Mouse (Mus musculus) testis, adult 2 months (tissue): Measurements from ENCODE around the gene Igfbp2. TPM values are rescaled to one million over a fixed set of nuclear protein-coding genes. Genes with fewer than 3 reads are reported as not detected.

Source experiments
- H3K27ac ChIP-seq: fragments of 200-500 bp; 2 replicates; pipeline ENCODE4 v1.5.1; 2012; ENCODE audit warnings: low read depth, low read length; ENCODE audit not compliant: control insufficient read depth, insufficient read depth
- H3K27me3 ChIP-seq: fragments of 200-500 bp; 2 replicates; pipeline ENCODE4 v1.6.1; 2012; ENCODE audit warnings: mild to moderate bottlenecking, low read length, moderate library complexity; ENCODE audit not compliant: control insufficient read depth, insufficient read depth
- H3K36me3 ChIP-seq: fragments of 200-500 bp; 2 replicates; pipeline ENCODE4 v1.6.1; 2012; ENCODE audit warnings: mild to moderate bottlenecking, low read length; ENCODE audit not compliant: control insufficient read depth, insufficient read depth
- H3K4me1 ChIP-seq: fragments of 200-500 bp; 2 replicates; pipeline ENCODE4 v1.6.1; 2012; ENCODE audit warnings: low read length; ENCODE audit not compliant: control insufficient read depth, insufficient read depth
- H3K4me3 ChIP-seq: fragments of 200-500 bp; 2 replicates; pipeline ENCODE4 v1.5.1; 2012; ENCODE audit warnings: low read depth, mild to moderate bottlenecking, low read length, moderate library complexity, mixed read lengths; ENCODE audit not compliant: control insufficient read depth
- CTCF ChIP-seq: fragments of 200-500 bp; IDR thresholded peaks from 2 replicates; pipeline ENCODE4 v1.5.1; 2012; ENCODE audit warnings: low read depth, mild to moderate bottlenecking, inconsistent platforms, low read length, moderate library complexity; ENCODE audit not compliant: control insufficient read depth, insufficient read depth, insufficient replicate concordance
- POLR2A ChIP-seq: fragments of 200-500 bp; IDR thresholded peaks from 2 replicates; pipeline ENCODE4 v1.6.1; 2012; ENCODE audit warnings: low read depth, mild to moderate bottlenecking, inconsistent platforms, low read length, moderate library complexity; ENCODE audit not compliant: control insufficient read depth
- polyA plus RNA-seq: library from polyadenylated mRNA; depleted of rRNA; stranded (reverse); fragments of >200 nt; gene quantifications from 2 replicates; pipeline ENCODE4 v1.2.3, GENCODE M21; 2012

Igfbp2 gene
- polyA plus RNA-seq, 1 experiment: 20.2 TPM

GRCm38 (mm10) chr1:72806044-72806584 is 18.2 kb upstream of the Igfbp2 start:
- Histone ChIP-seq H3K4me3 (no peak overlapping the region), H3K27me3 (no peaks in the 10 kb centered on the region), H3K27ac (no peak overlapping the region), H3K36me3 (no peaks in the 10 kb centered on the region), H3K4me1 (no peaks in the 10 kb centered on the region)
- TF ChIP-seq CTCF: no peak
- TF ChIP-seq POLR2A: no peak

- no peaks in the 10 kb centered on the region for H3K4me1 ChIP-seq
- no peaks in the 10 kb centered on the region for H3K27me3 ChIP-seq
- H3K36me3 ChIP-seq: no peaks in the 10 kb centered on the region
- no peak overlapping the region for H3K4me3 ChIP-seq
- TF ChIP-seq CTCF (no peak), POLR2A (no peak)
- no peak overlapping the region for H3K27ac ChIP-seq
Observed at GRCm38 (mm10) chr1:72809304-72809703, 15.0 kb upstream of the Igfbp2 start.

- Histone ChIP-seq H3K4me1 (no peaks in the 10 kb centered on the region), H3K36me3 (no peaks in the 10 kb centered on the region), H3K27me3 (no peaks in the 10 kb centered on the region), H3K27ac (no peak overlapping the region), H3K4me3 (no peak overlapping the region)
- TF ChIP-seq POLR2A (no peak), CTCF (no peak)
Observed at GRCm38 (mm10) chr1:72809951-72810675, 14.2 kb upstream of the Igfbp2 start.

- no peaks in the 10 kb centered on the region for H3K27me3 ChIP-seq
- TF ChIP-seq POLR2A (no peak), CTCF (no peak)
Observed at GRCm38 (mm10) chr1:72811061-72811460, 13.2 kb upstream of the Igfbp2 start.

GRCm38 (mm10) chr1:72813089-72813638 is 11.1 kb upstream of the Igfbp2 start:
- TF ChIP-seq CTCF: no peak
- TF ChIP-seq POLR2A: no peak
- Histone ChIP-seq H3K4me1 (no peaks in the 10 kb centered on the region), H3K4me3 (no peak overlapping the region), H3K27me3 (no peaks in the 10 kb centered on the region), H3K27ac (no peak overlapping the region), H3K36me3 (no peaks in the 10 kb centered on the region)

More at GRCm38 (mm10) chr1:72811061-72811460, 13.2 kb upstream of the Igfbp2 start:
- H3K36me3 ChIP-seq: no peaks in the 10 kb centered on the region
- no peak overlapping the region for H3K4me3 ChIP-seq
- no peaks in the 10 kb centered on the region for H3K4me1 ChIP-seq
- no peak overlapping the region for H3K27ac ChIP-seq

GRCm38 (mm10) chr1:72813639-72814403 is 10.5 kb upstream of the Igfbp2 start:
- TF ChIP-seq CTCF: no peak
- no peak for TF ChIP-seq POLR2A
- Histone ChIP-seq H3K36me3 (no peaks in the 10 kb centered on the region), H3K27me3 (no peaks in the 10 kb centered on the region), H3K27ac (no peak overlapping the region), H3K4me1 (no peaks in the 10 kb centered on the region), H3K4me3 (no peak overlapping the region)

GRCm38 (mm10) chr1:72815184-72815583 is 9.1 kb upstream of the Igfbp2 start:
- Histone ChIP-seq H3K27me3 (no peaks in the 10 kb centered on the region), H3K4me1 (no peaks in the 10 kb centered on the region), H3K27ac (no peak overlapping the region), H3K36me3 (no peaks in the 10 kb centered on the region), H3K4me3 (no peak overlapping the region)
- no peak for TF ChIP-seq POLR2A
- no peak for TF ChIP-seq CTCF
